Mouse (Mus musculus) c-Kit-positive CD71-positive TER-119-negative erythroid progenitor cells, embryonic 14.5 days (primary cell): Measurements from ENCODE around the gene Fancc.
A peak's percentile ranks its signal among the peaks of the same experiment; 100 is the strongest.

Experiments
- DNase-seq: peaks from one replicate; pipeline ENCODE4 v3.0.0-alpha.2; 2013; ENCODE audit warnings: low read depth

Gene Fancc

GRCm38 (mm10) chr13:63245218-63245617 lies 251.9 kb downstream of the Fancc start:
- DNase-seq, result no peak

DNA sequence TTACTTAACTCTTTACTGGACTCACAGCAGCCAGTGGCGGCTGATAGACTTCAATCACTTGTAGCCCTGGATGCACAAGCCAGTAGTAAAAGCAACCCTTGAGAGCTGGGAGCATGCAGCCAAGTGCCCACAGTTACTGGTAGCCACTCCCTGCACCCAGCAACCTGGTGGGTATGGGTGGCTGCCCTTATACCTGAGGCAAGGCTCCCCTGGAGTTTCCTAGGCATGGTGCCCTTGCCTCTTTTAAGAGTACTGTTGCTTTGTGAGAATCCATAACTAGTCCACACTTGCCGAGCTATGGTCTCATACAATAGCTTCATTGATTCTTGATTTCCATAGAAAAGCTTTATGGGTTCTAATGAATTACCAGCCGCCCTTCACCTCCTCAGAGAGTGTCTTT lies 252.7 kb downstream of the Fancc start:
- no peak for DNase-seq

DNA sequence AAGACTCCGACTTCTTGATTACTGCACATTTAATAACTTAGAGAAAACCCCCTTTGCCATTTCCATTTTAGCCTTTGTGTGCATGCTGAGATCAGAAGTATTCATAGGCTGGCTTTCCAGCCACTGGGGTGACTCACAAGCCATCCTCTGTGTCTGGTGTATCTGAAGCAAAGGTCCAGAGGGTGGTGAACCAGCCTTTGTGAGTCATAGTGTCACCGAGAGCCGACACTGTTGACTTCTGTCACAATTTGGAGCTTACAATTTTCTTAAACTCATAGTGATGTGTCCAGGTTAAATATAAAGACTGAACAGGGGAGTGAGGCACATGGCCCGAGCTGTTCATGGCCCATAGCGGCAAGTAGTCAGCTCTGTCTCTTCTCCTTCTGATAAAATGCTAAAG lies 253.5 kb downstream of the Fancc start:
- DNase-seq, result no peak

GRCm38 (mm10) chr13:63242401-63243192 lies 254.5 kb downstream of the Fancc start:
- no peak for DNase-seq

- DNase-seq, result no peak
Observed at GRCm38 (mm10) chr13:63241665-63242064, 255.4 kb downstream of the Fancc start.

GRCm38 (mm10) chr13:63240835-63241234 lies 256.2 kb downstream of the Fancc start:
- DNase-seq, result no peak

- peak; percentile 45 for DNase-seq
Observed at GRCm38 (mm10) chr13:63239877-63240671, 257.0 kb downstream of the Fancc start.

GRCm38 (mm10) chr13:63239301-63239804 lies 257.7 kb downstream of the Fancc start:
- DNase-seq, result no peak

DNA sequence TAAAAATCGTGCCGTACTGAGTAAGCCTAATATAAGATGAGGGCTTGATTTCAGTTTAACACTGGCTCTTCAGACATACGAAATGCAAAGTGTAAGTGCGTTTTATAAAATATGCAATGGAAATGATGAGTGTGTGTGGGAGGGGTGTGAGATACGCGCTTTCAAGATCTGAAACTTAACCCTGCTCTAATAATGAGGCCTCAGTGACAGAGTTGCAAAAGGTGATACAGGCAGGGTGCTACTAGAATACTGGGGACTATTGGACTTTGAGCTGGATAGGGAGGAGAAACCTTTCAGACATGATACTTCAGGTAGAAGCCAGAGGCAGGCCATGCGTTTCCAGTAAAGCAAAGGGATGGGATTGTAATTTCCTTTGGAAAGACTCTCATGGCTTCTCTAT lies 259.0 kb downstream of the Fancc start:
- DNase-seq, result no peak

GRCm38 (mm10) chr13:63236159-63236893 lies 260.8 kb downstream of the Fancc start:
- no peak for DNase-seq

- DNase-seq, result no peak
Observed at GRCm38 (mm10) chr13:63235551-63235950, 261.5 kb downstream of the Fancc start.
